In the genomic region with DNA sequence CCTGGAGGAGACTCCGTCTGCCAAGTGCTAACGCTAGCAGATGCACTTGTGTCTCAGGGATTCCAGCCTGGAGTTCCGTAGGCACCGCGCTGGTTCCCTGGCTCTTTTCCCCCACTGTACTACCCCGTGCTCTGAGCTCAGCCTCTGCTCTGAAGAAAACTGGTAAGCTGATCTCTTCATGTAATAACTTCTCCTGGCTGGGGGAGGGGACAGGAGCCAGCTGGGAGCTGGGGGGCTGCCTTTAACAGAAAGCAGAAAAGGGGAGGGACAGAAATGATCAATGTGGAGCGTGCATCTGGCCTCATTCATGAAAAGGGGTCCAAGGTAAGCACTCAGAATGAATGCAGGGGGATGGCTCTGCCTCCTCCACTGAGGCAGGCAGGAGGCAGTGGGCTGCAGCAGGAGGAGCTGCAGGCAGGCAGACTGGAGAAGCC, we compare ENCODE assay signal across 9 mouse cellular contexts.
DNase-seq lines count a peak whose midpoint lies in the region; ATAC-seq lines count a peak whose summit lies in the region.
"Had no signal": no experiment of that assay in that cellular context is flagged by ENCODE, and none has a peak within 500 bp of the region (broad histone marks: within the 10 kb centered on the region; RNA-seq: fewer than 3 reads in every experiment).

No protein-coding gene starts in this region.

- H3K36me3 ChIP-seq in kidney, embryonic 14.5 days (ENCODE audit: control insufficient read depth, insufficient read depth, low read length), result no peaks in the 10 kb centered on the region
- H3K36me3 ChIP-seq in hindbrain, embryonic 13.5 days, result no peaks in the 10 kb centered on the region
- no peaks in the 10 kb centered on the region for H3K36me3 ChIP-seq in heart, embryonic 11.5 days (ENCODE audit: control insufficient read depth, insufficient read depth, low read length)
- H3K36me3 ChIP-seq: lung, embryonic 15.5 days had no signal

- H3K27ac ChIP-seq in kidney, embryonic 14.5 days (ENCODE audit: low read depth, low read length), result peak overlapping the region; percentile 7; the same call in 1 of the 2 replicates
- peak overlapping the region; percentile 13 for H3K27ac ChIP-seq in hindbrain, embryonic 13.5 days
- H3K27ac ChIP-seq in heart, embryonic 11.5 days (ENCODE audit: low read depth, low read length), result no peak overlapping the region
- H3K27ac ChIP-seq: lung, embryonic 15.5 days had no signal

- H3K4me2 ChIP-seq in kidney, embryonic 14.5 days (replicated peaks; ENCODE audit: low read depth, low read length), result peak overlapping the region; percentile 27
- H3K4me2 ChIP-seq in hindbrain, embryonic 13.5 days, result peak overlapping the region; percentile 21; the same call in 1 of the 2 replicates
- no peak overlapping the region for H3K4me2 ChIP-seq in heart, embryonic 11.5 days

- peak; percentile 49; the same call in 1 of the 2 replicates for ATAC-seq in kidney, embryonic 14.5 days (ENCODE audit: low FRiP score, low TSS enrichment)
- ATAC-seq in hindbrain, embryonic 13.5 days (ENCODE audit: low FRiP score), result no peak
- no peak for ATAC-seq in heart, embryonic 11.5 days (replicated peaks; ENCODE audit: insufficient number of reproducible peaks, low FRiP score, low TSS enrichment)

- H3K4me3 ChIP-seq in kidney, embryonic 14.5 days (ENCODE audit: low read length), result no peak overlapping the region
- no peak overlapping the region for H3K4me3 ChIP-seq in hindbrain, embryonic 13.5 days
- H3K4me3 ChIP-seq in heart, embryonic 11.5 days (ENCODE audit: low read depth, low read length), result no peak overlapping the region

- whole genome bisulfite sequencing in kidney, embryonic 14.5 days, result 14% methylated on average over 7 of the region's 7 CpGs
- WGBS in hindbrain, embryonic 13.5 days, result 21% methylated on average over 7 of the region's 7 CpGs
- WGBS in heart, embryonic 11.5 days (ENCODE audit: insufficient replicate concordance), result 56% methylated on average over 7 of the region's 7 CpGs

- no peak for DNase-seq in kidney, postnatal 10 days
- DNase-seq in embryo, embryonic 11.5 days (ENCODE audit: low read depth, low spot score), result peak; percentile 47
- peak; percentile 50 for DNase-seq in neural tube, embryonic 10.5 days (ENCODE audit: extremely low spot score, low spot score)
- no peak for DNase-seq in gastrocnemius, adult 18-20 months (ENCODE audit: low spot score)
- DNase-seq in gastrocnemius, postnatal 25 days, result no peak

- no peaks in the 10 kb centered on the region for H3K27me3 ChIP-seq in kidney, embryonic 14.5 days (ENCODE audit: control insufficient read depth, insufficient read depth, low read length)
- no peaks in the 10 kb centered on the region for H3K27me3 ChIP-seq in hindbrain, embryonic 13.5 days
- H3K27me3 ChIP-seq in heart, embryonic 11.5 days (ENCODE audit: control insufficient read depth, insufficient read depth, low read length), result no peaks in the 10 kb centered on the region
- H3K27me3 ChIP-seq: lung, embryonic 15.5 days had no signal

- H3K9me3 ChIP-seq in kidney, embryonic 14.5 days (ENCODE audit: control insufficient read depth, low read length), result no peaks in the 10 kb centered on the region
- H3K9me3 ChIP-seq in hindbrain, embryonic 13.5 days, result no peaks in the 10 kb centered on the region
- no peaks in the 10 kb centered on the region for H3K9me3 ChIP-seq in heart, embryonic 11.5 days (replicated peaks; ENCODE audit: control insufficient read depth, low read length)
- H3K9me3 ChIP-seq: lung, embryonic 15.5 days had no signal

- H3K4me1 ChIP-seq in kidney, embryonic 14.5 days (ENCODE audit: control insufficient read depth, insufficient read depth, low read length), result peaks cover 18% of the 10 kb centered on the region
- H3K4me1 ChIP-seq in hindbrain, embryonic 13.5 days (replicated peaks), result peaks cover 26% of the 10 kb centered on the region
- 0 out of 2 replicates have a peak, but pooled peaks cover 7% of the 10 kb centered on the region for H3K4me1 ChIP-seq in heart, embryonic 11.5 days (ENCODE audit: control insufficient read depth, insufficient read depth, low read length)

- peak overlapping the region; percentile 1; the same call in 1 of the 2 replicates for H3K9ac ChIP-seq in kidney, embryonic 14.5 days (ENCODE audit: low read depth, low read length)
- peak overlapping the region; percentile 58 for H3K9ac ChIP-seq in hindbrain, embryonic 13.5 days
- H3K9ac ChIP-seq in heart, embryonic 11.5 days (ENCODE audit: low read depth, low read length), result no peak overlapping the region
- H3K9ac ChIP-seq: lung, embryonic 15.5 days had no signal

Comparison
In these comparisons a context has a peak if more than half of its experiments do, and no peak if none do; other contexts are left out.
1. DNase-seq: peak in embryo, embryonic 11.5 days (single experiment) and neural tube, embryonic 10.5 days (single experiment); none in kidney, postnatal 10 days (single experiment), gastrocnemius, adult 18-20 months (single experiment) and gastrocnemius, postnatal 25 days (single experiment).